Mouse (Mus musculus): Measurements from ENCODE around the gene Traf1.

Gene Traf1

GRCm38 (mm10) chr2:34941061-34941675 lies 20.4 kb downstream of the Traf1 start:
- no peak for DNase-seq (ENCODE audit: low read depth, low spot score)

GRCm38 (mm10) chr2:34940246-34940645 lies 21.3 kb downstream of the Traf1 start:
- DNase-seq (ENCODE audit: low read depth, low spot score) = no peak

GRCm38 (mm10) chr2:34938269-34939208 lies 23.0 kb downstream of the Traf1 start:
- no peak for DNase-seq (ENCODE audit: low read depth, low spot score)

- DNase-seq (ENCODE audit: low read depth, low spot score) = no peak
Observed at GRCm38 (mm10) chr2:34937460-34937859, 24.1 kb downstream of the Traf1 start.

GRCm38 (mm10) chr2:34927320-34927719 lies 34.3 kb downstream of the Traf1 start:
- no peak for DNase-seq (ENCODE audit: low read depth, low spot score)

- DNase-seq (ENCODE audit: low read depth, low spot score) = no peak
Observed at GRCm38 (mm10) chr2:34922729-34923128, 38.8 kb downstream of the Traf1 start.

GRCm38 (mm10) chr2:34920144-34920543 lies 41.4 kb downstream of the Traf1 start:
- DNase-seq (ENCODE audit: low read depth, low spot score) = no peak

- DNase-seq (ENCODE audit: low read depth, low spot score) = no peak
Observed at GRCm38 (mm10) chr2:34915103-34915502, 46.5 kb downstream of the Traf1 start.

GRCm38 (mm10) chr2:34914823-34915082 lies 46.8 kb downstream of the Traf1 start:
- DNase-seq (ENCODE audit: low read depth, low spot score) = no peak

GRCm38 (mm10) chr2:34914069-34914822 lies 47.3 kb downstream of the Traf1 start:
- no peak for DNase-seq (ENCODE audit: low read depth, low spot score)

GRCm38 (mm10) chr2:34913218-34914068 lies 48.1 kb downstream of the Traf1 start, which contains the start of gene Phf19:
Phf19 (minus strand) TSS chr2:34914026.
- DNase-seq (ENCODE audit: low read depth, low spot score) = no peak

- DNase-seq (ENCODE audit: low read depth, low spot score) = no peak
Observed at GRCm38 (mm10) chr2:34912613-34913012, 49.0 kb downstream of the Traf1 start.

- DNase-seq (ENCODE audit: low read depth, low spot score) = no peak
Observed at GRCm38 (mm10) chr2:34911871-34912270, 49.7 kb downstream of the Traf1 start.

GRCm38 (mm10) chr2:34909719-34910118 lies 51.9 kb downstream of the Traf1 start:
- no peak for DNase-seq (ENCODE audit: low read depth, low spot score)

GRCm38 (mm10) chr2:34906861-34907604 lies 54.5 kb downstream of the Traf1 start:
- peak; percentile 49 for DNase-seq (ENCODE audit: low read depth, low spot score)

- DNase-seq (ENCODE audit: low read depth, low spot score) = no peak
Observed at GRCm38 (mm10) chr2:34906426-34906825, 55.1 kb downstream of the Traf1 start.

GRCm38 (mm10) chr2:34904849-34905542 lies 56.6 kb downstream of the Traf1 start:
- peak; percentile 100 for DNase-seq (ENCODE audit: low read depth, low spot score)

- DNase-seq (ENCODE audit: low read depth, low spot score) = no peak
Observed at GRCm38 (mm10) chr2:34903652-34904405, 57.7 kb downstream of the Traf1 start.

GRCm38 (mm10) chr2:34903191-34903590 lies 58.4 kb downstream of the Traf1 start:
- no peak for DNase-seq (ENCODE audit: low read depth, low spot score)
